Mouse (Mus musculus): ENCODE results near the gene Dnttip2.
A peak's percentile ranks its signal among the peaks of the same experiment; 100 is the strongest.

The Dnttip2 gene

DNA sequence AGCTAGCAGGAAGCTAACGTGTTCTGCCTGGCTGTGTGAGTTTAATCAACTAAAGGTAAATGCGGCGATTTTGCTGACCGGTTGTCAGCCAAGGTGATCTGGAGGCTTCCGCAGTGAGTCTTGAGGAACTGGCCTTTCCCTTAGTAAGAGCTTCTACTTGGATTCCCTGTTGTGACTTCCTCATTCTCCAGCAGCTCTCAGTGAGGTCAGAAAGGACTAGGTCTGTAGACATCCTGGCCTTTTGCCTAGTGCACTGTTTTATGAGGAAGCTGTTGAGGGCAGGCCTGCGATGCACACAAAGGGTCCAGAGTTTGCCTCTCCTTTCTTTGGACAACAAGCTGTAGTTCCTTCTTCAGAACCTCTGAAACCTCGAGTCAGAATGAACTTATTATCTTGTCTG is 16.5 kb downstream of the Dnttip2 start:
- no peak for DNase-seq (ENCODE audit: low read depth)

DNA sequence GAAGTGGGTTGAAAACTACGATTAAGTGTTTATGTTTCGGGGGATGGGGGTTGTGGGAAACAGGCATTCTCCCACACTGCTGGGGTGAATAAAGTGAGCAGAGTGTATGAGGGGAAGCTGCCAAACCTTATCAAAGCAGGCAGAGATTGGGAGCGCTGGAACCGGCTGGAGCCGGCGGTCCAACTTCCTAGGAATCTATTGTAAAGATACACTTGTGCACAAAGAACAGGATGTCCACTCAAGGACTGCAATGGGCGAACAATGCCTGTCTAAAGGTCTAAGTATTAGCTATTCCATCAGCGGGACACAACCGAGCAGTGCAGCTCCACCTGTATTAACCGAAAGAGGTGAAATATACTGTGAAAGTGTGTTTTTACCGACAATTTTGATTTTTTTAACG is 17.6 kb downstream of the Dnttip2 start:
- no peak for DNase-seq (ENCODE audit: low read depth)

DNA sequence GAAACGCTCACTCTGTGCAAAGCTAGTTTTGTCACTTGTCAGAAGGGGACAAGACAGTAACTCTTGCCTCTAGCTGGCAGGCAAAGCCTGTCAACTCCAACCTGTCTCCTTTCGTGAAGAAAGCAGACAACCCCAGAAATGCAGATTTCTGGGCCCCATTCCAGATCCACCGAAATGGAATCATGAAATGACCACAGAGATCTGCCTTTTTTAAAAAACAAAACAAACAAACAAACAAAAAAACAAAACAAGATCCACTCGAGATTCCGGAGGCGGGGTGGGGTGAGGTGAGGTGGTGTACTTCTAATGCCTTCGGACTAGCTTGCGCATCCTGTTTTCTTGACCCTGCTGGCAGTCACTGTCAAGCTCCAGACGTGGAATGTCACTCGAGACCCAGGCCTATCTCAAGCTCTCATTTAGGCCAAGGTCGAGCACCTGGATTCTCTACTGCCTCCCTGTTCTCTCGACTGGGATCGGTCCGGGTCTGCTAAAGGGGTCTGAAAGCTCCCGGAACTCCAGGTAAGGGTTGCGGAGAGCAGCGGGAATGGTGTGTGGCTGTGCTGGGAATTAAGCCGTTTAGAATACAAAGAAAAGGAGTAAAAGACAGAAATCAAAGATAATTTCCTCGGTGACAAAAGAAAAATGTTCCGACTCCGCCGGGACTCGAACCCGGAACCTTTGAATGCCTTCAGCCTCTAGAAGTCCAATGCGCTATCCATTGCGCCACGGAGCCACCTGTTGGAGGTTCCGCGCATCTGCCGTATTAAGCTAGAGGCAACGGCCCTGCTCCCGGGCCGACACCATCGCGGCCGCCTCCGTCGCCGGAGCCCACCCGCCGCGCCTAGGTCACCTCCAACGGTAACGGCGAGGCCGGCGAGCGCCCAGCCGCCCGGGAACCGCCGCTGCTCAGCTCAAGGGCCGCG is 18.4 kb downstream of the Dnttip2 start:
- peak; percentile 96 for DNase-seq (ENCODE audit: low read depth)

DNA sequence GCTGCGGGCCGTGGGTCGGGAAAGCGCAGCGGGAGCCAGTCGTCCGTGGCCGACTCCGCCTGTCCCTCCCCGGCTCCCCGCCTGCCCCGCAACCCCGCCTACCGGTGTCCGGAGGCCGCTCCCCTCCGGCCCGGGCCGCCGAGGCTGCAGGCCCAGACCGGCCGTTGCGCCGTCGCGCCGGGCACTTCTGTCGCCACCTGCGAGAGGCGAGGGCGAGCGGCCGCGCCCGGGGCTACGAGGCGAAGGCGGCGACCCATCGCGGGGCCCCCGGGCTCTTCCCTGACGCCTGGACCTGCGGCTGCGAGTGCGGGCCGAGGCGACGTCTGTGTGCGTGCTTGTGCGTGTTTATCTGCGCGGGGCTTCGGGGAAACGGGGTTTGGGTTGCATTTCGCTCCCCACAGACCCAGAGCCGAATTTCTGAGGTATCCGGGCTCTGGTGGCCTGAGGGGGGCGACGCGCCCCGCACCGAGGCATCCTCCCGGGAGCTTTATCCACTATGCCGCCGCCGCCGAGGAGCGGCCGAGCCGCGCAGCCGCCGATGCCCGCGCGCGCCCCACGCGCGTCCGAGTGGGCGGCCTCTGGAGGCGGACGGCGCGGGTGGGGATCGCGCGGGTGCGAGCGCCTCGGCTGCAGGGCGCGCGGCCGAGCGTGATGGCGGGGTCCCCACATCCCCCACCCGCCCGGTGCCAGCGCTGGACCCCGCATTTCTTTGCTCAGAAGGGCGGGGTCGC is 19.2 kb downstream of the Dnttip2 start:
- DNase-seq (ENCODE audit: low read depth) = peak; percentile 87

DNA sequence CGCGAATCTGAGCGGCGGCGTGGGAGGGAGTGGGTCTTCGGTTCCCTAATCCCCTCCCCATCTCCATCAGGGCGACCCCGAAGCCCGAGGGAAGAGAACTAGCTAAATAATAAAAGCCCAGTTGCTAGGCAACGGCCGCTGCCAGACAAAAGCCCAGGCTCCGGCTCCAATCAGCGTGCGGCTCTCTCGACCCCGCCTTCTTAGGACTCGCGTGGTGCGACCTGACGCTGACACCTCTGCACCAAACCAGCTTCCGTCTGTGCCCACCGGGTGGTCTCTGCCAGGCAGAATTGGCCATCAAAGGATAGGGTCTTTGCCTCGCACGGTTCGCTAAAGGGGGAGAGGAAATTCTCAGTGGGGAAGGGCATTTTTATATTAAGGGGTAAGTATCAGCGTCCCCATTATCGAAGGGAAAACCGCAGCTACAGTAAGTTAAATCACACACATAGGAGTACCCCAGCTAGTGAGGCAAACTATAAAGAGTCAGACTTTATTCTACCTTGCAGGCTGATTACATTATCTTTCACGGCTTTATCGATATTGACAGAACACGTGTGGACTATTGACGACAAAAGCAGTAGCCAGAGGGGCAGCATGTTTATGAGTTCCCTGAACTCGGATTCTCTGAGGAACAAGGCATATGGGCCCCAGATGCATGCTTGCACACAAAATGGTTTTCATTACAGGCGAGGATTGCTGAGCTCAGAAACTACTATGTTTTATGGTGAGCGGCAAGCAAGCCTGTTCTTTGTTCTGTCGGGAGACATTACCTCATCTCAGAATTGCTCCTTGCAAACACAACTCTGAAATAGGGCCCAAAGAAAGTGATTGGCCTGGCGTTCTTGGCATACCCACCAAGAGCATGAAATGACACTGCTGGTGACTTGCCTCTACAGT is 20.0 kb downstream of the Dnttip2 start, which contains the start of gene Bcar3:
Bcar3 (plus strand) TSS at position 183 of the 897 bp plus-strand sequence.
- DNase-seq (ENCODE audit: low read depth) = peak; percentile 96

DNA sequence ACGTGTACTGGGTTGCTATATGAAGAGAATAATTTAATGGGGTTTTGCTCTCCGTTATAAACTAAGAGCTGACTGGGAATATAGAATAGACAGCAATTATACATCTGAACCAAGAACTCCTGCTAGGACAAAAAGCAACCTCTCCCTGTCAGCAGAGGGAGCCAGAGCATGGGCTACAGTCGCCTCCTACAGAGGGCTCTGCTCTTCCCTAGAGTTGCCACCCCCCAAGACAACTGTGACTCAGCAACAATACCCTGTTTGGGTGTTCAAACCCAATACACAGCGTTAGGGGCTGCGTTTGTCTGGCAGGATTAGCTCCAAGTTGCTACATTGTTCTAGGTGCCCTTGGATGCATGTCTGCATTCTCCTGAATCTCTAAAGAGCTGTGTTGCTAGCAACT is 21.3 kb downstream of the Dnttip2 start:
- DNase-seq (ENCODE audit: low read depth) = peak; percentile 90

DNA sequence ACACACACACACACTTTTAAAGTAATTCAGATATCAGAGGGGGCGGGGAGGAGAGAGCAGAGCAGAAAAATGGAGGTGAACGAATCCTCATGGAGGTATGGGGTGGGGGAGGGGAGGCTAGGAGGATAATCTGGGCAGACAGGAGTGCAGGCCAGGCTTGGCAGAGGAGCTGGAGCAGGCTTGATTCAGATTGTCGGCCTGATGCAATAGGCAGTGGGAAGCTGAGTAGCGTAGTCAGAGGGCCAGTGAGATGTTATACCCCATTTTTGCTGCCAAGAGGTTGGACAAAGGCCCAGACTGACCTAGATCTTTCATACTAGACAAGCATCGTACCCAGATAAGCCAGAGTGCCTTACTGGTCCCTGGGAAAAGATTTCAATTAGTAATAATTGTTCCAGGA is 22.8 kb downstream of the Dnttip2 start:
- peak; percentile 91 for DNase-seq (ENCODE audit: low read depth)

DNA sequence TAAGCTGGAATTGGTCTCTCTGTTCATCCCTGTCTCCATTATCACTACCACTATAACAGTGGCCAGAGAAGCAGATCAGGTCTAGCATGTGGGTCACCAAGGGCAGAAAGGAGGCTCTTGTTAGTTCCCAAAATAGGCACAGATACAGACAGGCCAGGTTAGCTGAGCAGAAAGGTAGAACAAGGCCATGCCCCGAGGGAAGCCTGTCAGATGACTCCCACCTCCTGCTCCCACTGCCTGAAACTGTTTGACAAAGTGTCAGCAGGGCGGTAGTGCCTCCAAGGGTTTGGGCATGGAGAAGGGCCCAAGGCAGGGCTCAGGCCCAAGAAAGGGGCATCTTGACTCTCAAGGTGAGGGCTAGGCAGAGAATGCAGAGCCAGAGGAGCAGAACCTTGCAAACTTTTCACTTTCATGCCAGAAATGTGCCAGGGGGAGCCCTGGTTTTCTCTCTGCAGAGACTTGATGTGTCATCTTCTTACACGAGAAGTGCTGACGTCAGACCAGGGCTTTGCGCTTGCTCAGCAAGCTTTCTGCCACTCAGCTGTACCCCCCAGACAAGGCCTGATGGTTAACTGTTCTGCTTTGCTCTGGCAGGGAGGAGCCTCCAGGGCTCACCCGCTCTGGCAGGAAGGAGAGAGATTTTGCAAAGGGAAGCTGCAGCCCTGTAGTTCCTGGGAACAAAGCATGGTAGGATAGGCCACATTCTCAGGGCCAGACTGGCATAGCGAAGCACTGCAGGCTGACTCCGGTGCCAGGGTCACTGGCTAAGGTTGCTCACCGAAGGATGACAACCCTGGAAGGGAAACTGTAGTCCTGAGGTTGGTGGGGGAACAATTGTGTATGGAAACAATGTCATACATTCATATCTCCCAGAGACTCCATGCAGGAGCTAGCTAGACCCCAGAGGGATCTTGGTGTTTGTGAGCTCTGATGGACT is 27.1 kb downstream of the Dnttip2 start:
- peak; percentile 85 for DNase-seq (ENCODE audit: low read depth)

DNA sequence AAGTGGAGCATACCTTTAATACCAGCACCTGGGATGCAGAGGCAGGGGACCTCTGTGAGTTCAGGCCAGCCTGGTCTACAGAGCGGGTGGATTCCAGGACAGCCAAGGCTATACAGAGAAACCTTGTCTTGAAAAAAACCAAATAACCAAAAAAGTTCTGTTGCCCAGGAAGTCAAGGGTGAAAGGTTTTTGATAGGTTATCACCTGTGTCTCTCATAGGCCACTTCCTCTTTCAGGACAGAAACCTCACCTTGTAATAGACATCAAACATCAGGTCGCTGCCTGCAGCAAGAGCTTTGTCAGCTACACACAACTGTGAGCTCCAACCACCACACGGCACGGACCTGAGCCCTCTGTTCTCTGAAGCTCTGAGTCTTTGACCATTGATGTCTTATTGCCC is 30.4 kb downstream of the Dnttip2 start:
- DNase-seq (ENCODE audit: low read depth) = no peak

DNA sequence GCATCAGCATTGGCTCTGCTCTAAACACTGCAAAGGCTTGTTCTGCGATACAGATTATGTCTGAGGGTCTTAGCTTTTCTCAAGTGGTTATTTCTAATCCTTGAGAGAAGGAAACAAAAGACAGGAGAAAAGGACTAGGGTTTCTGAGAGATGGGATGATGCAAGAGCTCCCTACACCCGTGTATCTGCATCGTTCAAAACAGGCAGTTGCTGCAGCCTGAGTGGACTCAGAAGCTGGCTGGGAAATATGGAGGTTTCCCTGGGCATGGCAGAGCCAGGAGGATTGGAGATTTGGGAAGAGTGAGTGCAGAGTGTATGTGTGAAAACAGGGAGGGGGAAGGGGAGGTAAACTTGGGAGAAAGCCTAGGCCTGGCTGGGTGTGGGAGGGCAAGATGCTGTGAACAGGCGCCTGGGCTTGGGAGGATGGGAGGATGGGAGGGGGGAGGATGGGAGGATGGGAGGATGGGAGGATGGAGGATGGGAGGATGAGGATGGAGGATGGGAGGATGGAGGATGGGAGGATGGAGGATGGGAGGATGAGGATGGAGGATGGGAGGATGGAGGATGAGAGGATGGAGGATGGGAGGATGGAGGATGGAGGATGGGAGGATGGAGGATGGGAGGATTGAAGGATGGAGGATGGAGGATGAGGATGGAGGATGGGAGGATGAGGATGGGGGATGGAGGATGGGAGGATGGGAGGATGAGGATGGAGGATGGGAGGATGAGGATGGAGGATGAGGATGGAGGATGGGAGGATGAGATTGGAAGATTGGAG is 33.9 kb downstream of the Dnttip2 start:
- peak; percentile 37 for DNase-seq (ENCODE audit: low read depth)

DNA sequence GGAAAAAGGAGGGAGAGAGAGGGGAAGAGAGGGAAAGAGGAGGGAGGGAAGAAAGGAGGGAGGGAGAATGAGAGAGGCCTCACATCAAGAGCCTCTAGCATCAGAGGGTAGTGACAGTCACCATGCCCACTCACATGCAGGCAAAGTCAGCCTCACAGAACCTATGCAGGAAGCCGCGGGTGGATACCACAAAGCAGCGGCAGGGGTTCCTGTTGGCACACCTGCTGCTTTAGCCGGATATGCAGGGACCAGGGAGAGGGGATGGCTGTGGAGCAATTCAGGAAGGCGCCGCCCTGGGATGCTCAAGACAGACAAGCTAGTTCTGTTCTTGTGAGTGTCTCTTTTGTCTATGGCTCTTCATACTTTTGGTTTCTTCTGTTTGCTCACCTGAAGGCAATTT is 34.8 kb downstream of the Dnttip2 start:
- no peak for DNase-seq (ENCODE audit: low read depth)

DNA sequence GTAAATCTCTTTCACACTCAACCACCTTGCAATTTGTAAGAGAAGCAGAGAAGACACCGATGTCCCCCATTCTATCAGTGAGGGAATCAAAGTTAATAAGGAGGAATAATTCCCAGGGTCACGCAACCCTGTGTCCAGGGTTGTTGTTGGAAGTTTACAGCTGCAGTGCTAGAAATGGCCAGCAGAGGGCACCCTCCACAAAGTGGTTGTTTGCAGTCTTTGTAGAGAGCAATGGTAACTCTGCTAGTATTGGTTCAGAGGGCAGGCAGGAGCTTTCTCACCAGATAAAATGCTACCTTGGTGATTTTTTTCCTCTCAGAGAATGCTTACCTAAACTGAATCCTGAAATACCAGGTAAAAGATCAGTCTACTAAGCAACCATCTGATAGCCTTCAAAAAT is 37.9 kb downstream of the Dnttip2 start:
- DNase-seq (ENCODE audit: low read depth) = peak; percentile 89

DNA sequence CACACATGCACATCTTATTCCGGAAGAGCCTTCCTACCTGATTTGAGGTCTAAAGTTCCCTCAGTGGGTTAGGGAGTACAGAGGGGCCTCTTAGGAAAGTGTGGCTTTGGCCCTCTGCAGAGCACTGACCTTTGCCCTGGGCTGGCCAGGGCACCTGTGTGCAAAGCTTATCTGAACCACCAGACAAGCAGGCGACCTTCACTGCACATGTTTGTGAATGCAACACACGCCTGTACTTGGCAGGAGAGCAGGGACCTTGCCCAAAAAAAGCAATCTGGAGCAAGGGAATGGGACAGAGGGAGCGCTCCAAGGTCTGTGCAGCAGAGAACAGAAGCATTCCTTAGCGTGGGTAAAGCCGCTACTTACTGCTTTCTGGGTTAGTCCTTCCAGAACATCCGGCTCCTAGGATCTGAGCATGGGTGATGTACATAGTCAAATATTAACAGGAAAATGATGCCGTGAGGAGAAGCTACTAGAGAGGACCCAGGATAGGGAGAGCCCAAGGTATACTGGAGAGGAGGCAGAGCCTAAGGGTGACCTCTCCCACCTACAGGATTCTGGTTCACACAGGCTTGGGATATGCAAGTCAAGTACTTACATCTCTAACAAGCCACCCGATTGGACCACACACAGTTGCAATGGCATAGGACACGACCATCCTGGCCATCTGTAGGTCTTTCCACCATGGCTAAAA is 38.9 kb downstream of the Dnttip2 start:
- no peak for DNase-seq (ENCODE audit: low read depth)

DNA sequence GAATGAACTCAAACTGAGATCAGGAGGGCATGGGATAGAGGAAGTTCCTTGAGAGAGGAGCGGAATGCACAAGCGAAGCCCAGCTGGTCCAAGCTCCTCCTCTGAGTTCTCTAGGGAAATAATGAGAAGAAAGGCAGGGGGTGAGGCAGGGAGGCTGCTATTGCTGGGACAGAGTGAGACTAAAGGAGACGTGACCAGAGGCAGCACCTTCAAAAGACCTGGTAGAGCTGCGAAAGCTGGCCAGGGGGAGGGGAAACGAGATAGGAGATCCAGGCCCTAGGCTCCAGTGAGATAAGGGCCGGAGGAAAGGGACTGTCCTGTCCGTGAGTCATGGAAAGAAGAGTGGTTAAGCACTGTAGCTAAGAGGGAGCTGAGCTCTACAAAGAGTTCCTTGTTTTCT is 39.7 kb downstream of the Dnttip2 start:
- DNase-seq (ENCODE audit: low read depth) = no peak

DNA sequence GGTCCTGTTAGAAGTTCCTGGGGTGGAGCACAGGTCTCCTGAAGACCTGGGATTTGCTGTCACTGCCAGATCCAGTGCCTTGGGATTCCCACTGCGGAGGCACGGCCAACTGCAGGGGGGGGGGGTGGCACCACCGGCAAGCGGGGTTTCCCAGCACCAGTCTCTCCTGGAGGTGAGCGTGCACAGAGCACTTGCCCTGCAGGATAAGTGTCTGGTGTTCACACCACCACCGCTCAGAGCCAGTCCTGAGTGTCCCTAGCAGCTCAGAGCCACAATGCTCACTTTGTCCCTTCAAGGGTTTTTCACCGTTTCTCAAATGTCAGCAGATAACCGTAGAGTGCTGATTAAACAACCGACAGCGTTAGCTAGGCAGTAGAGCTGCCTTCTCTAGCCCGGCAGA is 42.4 kb downstream of the Dnttip2 start:
- no peak for DNase-seq (ENCODE audit: low read depth)

DNA sequence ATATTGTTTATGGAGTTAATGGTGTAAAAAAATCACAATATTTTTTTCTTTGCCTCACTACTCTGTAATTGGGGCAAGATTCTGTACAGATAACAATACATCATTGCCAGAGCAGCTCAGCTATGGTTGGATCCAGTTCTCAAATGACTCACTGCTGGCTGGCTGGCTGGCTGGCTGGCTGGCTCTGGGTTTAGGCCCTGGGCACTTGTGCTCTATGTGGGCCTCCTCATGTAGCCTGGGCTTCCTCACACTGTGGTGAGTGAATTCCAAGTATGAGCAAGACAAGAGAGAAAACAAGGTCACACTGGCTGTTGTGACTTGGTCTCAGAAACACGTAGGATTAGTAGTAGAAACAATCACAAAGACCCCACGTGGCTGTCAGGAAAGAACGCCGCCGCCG is 43.2 kb downstream of the Dnttip2 start:
- peak; percentile 78 for DNase-seq (ENCODE audit: low read depth)

DNA sequence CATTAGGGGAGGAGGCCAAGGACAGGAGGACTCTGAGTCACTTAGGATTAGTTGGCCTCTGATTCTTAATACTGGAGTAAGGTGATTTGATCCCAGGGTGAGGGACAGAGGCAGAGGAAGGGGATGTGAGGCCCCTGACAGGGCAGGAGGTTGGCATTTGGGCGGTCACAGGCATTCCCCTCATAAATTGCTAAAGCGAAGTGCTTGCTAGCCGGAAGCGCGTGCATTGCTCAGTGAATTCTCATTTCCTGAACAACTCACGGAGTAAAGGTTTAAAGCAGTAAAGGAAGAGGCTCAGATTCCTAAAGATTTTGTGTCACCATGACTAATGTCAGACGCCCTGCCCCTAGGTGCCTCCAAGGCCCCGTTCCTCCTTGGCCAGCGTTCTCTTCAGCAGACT is 48.0 kb downstream of the Dnttip2 start:
- DNase-seq (ENCODE audit: low read depth) = peak; percentile 47

DNA sequence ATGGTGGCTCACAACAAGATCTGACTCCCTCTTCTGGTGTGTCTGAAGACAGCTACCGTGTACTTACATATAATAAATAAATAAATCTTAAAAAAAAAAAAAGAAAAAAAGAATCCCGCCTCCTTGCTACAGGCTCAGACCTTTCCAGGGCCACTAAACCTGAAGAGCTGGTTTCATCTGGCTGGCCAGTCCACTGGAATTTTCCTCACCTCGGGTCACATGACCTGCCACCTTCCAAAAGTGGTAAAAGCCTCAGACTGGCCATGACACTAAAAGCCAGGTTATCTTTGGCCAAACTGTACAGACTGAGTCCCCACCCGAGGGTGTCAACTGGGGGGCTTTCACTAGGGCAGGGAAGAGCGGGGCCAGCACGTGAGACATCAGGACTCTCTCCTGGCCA is 49.7 kb downstream of the Dnttip2 start:
- no peak for DNase-seq (ENCODE audit: low read depth)

DNA sequence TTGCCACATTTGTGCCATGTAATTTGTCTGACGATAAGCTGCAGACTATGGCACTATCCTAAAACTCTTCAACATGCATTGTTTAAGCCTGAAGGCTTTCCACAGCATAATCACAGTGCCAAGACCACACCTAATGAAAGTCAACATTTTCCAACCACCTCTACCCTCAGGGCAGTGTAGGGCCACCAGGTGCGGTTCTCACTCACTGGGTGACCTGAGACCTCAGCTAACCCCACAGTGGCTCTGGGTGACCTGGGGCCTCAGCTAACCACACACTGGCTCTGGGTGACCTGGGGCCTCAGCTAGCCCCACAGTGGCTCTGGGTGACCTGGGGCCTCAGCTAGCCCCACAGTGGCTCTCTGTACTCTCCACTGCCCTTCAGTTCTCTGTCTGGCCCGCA is 50.3 kb downstream of the Dnttip2 start:
- no peak for DNase-seq (ENCODE audit: low read depth)

DNA sequence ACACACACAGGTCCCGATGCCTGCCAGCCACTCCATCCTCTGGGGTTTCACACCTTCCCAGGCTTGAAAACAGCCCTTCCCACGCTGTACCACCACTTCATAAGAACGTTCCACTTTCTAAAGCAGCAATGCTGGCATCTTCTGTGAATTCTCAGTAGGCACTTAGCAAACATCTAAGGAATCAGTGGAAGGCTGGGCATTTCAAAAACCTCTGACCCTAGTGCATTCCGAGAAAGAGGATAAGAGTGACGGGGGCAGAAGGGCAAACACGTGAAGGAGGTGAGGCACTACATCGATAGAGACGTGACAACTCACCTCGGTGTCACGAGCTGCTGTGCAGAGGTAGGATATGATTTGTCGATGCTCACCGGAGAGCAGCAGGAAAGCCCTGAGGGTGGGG is 56.3 kb downstream of the Dnttip2 start:
- DNase-seq (ENCODE audit: low read depth) = no peak
